Mouse (Mus musculus): ENCODE measurements at regions not wholly inside any gene's neighbourhood (a gene's known extent, or its start where the extent isn't known, plus 50 kb on each side); places are given as distances from the start of the nearest gene placed in this dataset.

GRCm38 (mm10) chr12:95466502-95467490, 225.2 kb upstream of the Flrt2 start:
- peak in 1 of 3 experiments; percentile 1 for DNase-seq (ENCODE audit: low read depth in 3 of 3, low spot score in 3 of 3)
- Histone ChIP-seq H3K9ac (replicated peaks) (no peak overlapping the region), H3K27me3 (ENCODE audit: control insufficient read depth, insufficient read depth, low read length) (no peaks in the 10 kb centered on the region), H3K4me3 (ENCODE audit: insufficient read depth in 1 of 2, low read depth in 2 of 2, low read length in 2 of 2) (no peak overlapping the region), H3K4me2 (ENCODE audit: low read depth) (no peak overlapping the region), H3K9me3 (ENCODE audit: control insufficient read depth, low read length) (no peaks in the 10 kb centered on the region), H3K27ac (no peak overlapping the region), H3K4me1 (replicated peaks; ENCODE audit: control insufficient read depth in 2 of 2, insufficient read depth in 2 of 2, low read length in 1 of 2) (no peaks in the 10 kb centered on the region), H3K36me3 (replicated peaks; ENCODE audit: control insufficient read depth, insufficient read depth, low read depth) (no peaks in the 10 kb centered on the region)
- ATAC-seq (ENCODE audit: insufficient read depth), result no peak
- 48% methylated on average over 12 of the region's 12 CpGs for WGBS (ENCODE audit: insufficient replicate concordance)
- no peak for TF ChIP-seq EP300 (IDR thresholded peaks at IDR 0.05; ENCODE audit: low read depth)
- no peak for TF ChIP-seq CTCF (IDR thresholded peaks at IDR 0.05; ENCODE audit: low read depth)

DNA sequence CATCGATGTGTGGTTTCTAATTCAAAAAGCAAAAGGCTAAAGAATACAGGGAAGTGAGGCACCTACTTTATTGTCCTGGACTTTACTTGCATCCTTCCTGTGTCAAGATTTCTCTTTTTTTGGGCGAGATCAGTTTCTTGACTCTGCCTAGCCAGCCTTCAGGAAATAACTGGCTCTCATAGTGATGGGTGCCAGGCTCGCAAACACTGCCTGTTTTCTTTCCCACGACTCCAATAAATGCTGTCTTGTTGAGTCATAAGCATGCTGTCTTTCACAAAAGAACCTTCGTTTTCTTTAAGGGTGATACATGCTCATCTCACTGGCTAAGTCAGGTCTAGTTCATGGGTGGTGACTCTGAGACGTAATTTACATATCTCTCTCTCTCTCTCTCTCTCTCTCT, 222.1 kb upstream of the Flrt2 start:
- Histone ChIP-seq H3K9ac (replicated peaks) (no peak overlapping the region), H3K36me3 (replicated peaks; ENCODE audit: control insufficient read depth, insufficient read depth, low read depth) (no peaks in the 10 kb centered on the region), H3K4me1 (replicated peaks; ENCODE audit: control insufficient read depth in 2 of 2, insufficient read depth in 2 of 2, low read length in 1 of 2) (no peaks in the 10 kb centered on the region), H3K4me2 (ENCODE audit: low read depth) (no peak overlapping the region), H3K27me3 (ENCODE audit: control insufficient read depth, insufficient read depth, low read length) (no peaks in the 10 kb centered on the region), H3K27ac (no peak overlapping the region), H3K4me3 (ENCODE audit: insufficient read depth in 1 of 2, low read depth in 2 of 2, low read length in 2 of 2) (no peak overlapping the region), H3K9me3 (ENCODE audit: control insufficient read depth, low read length) (no peaks in the 10 kb centered on the region)
- ATAC-seq (ENCODE audit: insufficient read depth) (no peak), DNase-seq (ENCODE audit: low read depth in 3 of 3, low spot score in 3 of 3) (no peak)
- 26% methylated on average over 6 of the region's 6 CpGs for WGBS (ENCODE audit: insufficient replicate concordance)
- TF ChIP-seq CTCF (IDR thresholded peaks at IDR 0.05; ENCODE audit: low read depth) (no peak), EP300 (IDR thresholded peaks at IDR 0.05; ENCODE audit: low read depth) (no peak)

- Histone ChIP-seq H3K36me3 (replicated peaks; ENCODE audit: control insufficient read depth, insufficient read depth, low read depth) (no peaks in the 10 kb centered on the region), H3K4me1 (replicated peaks; ENCODE audit: control insufficient read depth in 2 of 2, insufficient read depth in 2 of 2, low read length in 1 of 2) (no peaks in the 10 kb centered on the region), H3K9ac (replicated peaks) (no peak overlapping the region), H3K27me3 (ENCODE audit: control insufficient read depth, insufficient read depth, low read length) (no peaks in the 10 kb centered on the region), H3K9me3 (ENCODE audit: control insufficient read depth, low read length) (no peaks in the 10 kb centered on the region), H3K4me2 (ENCODE audit: low read depth) (no peak overlapping the region), H3K27ac (no peak overlapping the region), H3K4me3 (ENCODE audit: insufficient read depth in 1 of 2, low read depth in 2 of 2, low read length in 2 of 2) (no peak overlapping the region)
- no peak for DNase-seq (ENCODE audit: low read depth in 3 of 3, low spot score in 3 of 3)
- TF ChIP-seq CTCF (IDR thresholded peaks at IDR 0.05; ENCODE audit: low read depth) (no peak), EP300 (IDR thresholded peaks at IDR 0.05; ENCODE audit: low read depth) (no peak)
- ATAC-seq (ENCODE audit: insufficient read depth), result no peak
Measured at GRCm38 (mm10) chr12:95486502-95486901, 205.5 kb upstream of the Flrt2 start.

DNA sequence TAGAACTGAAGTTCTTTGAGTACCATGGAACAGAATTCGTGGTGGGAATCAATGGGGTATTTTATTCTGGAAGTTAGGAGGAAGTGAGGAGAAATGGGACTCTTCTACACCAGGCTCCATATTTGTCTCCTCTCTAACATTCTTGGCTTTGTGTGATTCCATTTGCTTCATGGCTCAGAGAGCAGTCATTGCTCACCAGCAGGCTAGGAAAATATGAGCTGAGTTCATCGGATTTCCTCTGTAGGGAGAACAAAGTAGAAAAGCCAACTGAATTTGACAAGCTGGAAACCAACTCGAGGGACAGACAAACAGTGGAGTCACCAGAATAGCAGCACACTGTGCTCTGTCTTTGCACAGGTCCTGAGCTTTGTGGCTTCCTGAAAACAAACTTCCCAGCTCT, 203.7 kb upstream of the Flrt2 start:
- Histone ChIP-seq H3K9ac (replicated peaks) (no peak overlapping the region), H3K27me3 (ENCODE audit: control insufficient read depth, insufficient read depth, low read length) (no peaks in the 10 kb centered on the region), H3K27ac (no peak overlapping the region), H3K4me1 (replicated peaks; ENCODE audit: control insufficient read depth in 2 of 2, insufficient read depth in 2 of 2, low read length in 1 of 2) (no peaks in the 10 kb centered on the region), H3K36me3 (replicated peaks; ENCODE audit: control insufficient read depth, insufficient read depth, low read depth) (no peaks in the 10 kb centered on the region), H3K4me2 (ENCODE audit: low read depth) (no peak overlapping the region), H3K4me3 (ENCODE audit: insufficient read depth in 1 of 2, low read depth in 2 of 2, low read length in 2 of 2) (no peak overlapping the region), H3K9me3 (ENCODE audit: control insufficient read depth, low read length) (no peaks in the 10 kb centered on the region)
- WGBS (ENCODE audit: insufficient replicate concordance), result 21% methylated on average over 3 of the region's 3 CpGs
- no peak for ATAC-seq (ENCODE audit: insufficient read depth)
- no peak for TF ChIP-seq EP300 (IDR thresholded peaks at IDR 0.05; ENCODE audit: low read depth)
- no peak for TF ChIP-seq CTCF (IDR thresholded peaks at IDR 0.05; ENCODE audit: low read depth)
- DNase-seq (ENCODE audit: low read depth in 3 of 3, low spot score in 3 of 3), result no peak

GRCm38 (mm10) chr12:95489374-95489773, 202.7 kb upstream of the Flrt2 start:
- ATAC-seq (ENCODE audit: insufficient read depth), result no peak
- Histone ChIP-seq H3K9ac (replicated peaks) (no peak overlapping the region), H3K4me3 (ENCODE audit: insufficient read depth in 1 of 2, low read depth in 2 of 2, low read length in 2 of 2) (no peak overlapping the region), H3K27me3 (ENCODE audit: control insufficient read depth, insufficient read depth, low read length) (no peaks in the 10 kb centered on the region), H3K36me3 (replicated peaks; ENCODE audit: control insufficient read depth, insufficient read depth, low read depth) (no peaks in the 10 kb centered on the region), H3K4me1 (replicated peaks; ENCODE audit: control insufficient read depth in 2 of 2, insufficient read depth in 2 of 2, low read length in 1 of 2) (no peaks in the 10 kb centered on the region), H3K27ac (no peak overlapping the region), H3K4me2 (ENCODE audit: low read depth) (no peak overlapping the region), H3K9me3 (ENCODE audit: control insufficient read depth, low read length) (no peaks in the 10 kb centered on the region)
- no peak for DNase-seq (ENCODE audit: low read depth in 3 of 3, low spot score in 3 of 3)
- TF ChIP-seq CTCF (IDR thresholded peaks at IDR 0.05; ENCODE audit: low read depth), result no peak
- TF ChIP-seq EP300 (IDR thresholded peaks at IDR 0.05; ENCODE audit: low read depth), result no peak
- WGBS (ENCODE audit: insufficient replicate concordance), result 63% methylated on average over 2 of the region's 2 CpGs

All from liver, embryonic 14.5 days (tissue).